Mouse (Mus musculus): ENCODE data around the gene Tcstv1. TPM values are rescaled to one million over a fixed set of nuclear protein-coding genes. Genes with fewer than 3 reads are reported as not detected.
"Not testable (repeated sequence)": the region's sequence is repeated elsewhere in the genome, so short reads cannot be mapped to it uniquely, and the experiment has no call there.

Tcstv1 gene
- polyA plus RNA-seq (2016; fragmentation: Nextera tagmentation; extraction: Ambion mirVana): not detected in 2 replicates

- H3K9me3 ChIP-seq; H3K36me3 ChIP-seq (replicated peaks); H3K4me1 ChIP-seq; DNase-seq (ENCODE audit: low spot score); H3K27me3 ChIP-seq (replicated peaks; ENCODE audit: low read depth, poor library complexity, severe bottlenecking); H3K4me3 ChIP-seq; H3K27ac ChIP-seq (replicated peaks): not testable (repeated sequence)
- 88% methylated on average over 3 of the region's 3 CpGs for WGBS
These were observed at the start of gene Tcstv1 for GRCm38 (mm10) chr13:119894685-119895084. Gene Tcstv1, minus strand, starts transcription at chr13:119894785.

GRCm38 (mm10) chr13:119929172-119929571 lies 34.6 kb upstream of the Tcstv1 start, which contains the start of gene Gm21761:
Gene Gm21761, minus strand, starts transcription at chr13:119929272.
- H3K36me3 ChIP-seq (replicated peaks); H3K9me3 ChIP-seq; H3K27me3 ChIP-seq (replicated peaks; ENCODE audit: low read depth, poor library complexity, severe bottlenecking); DNase-seq (ENCODE audit: low spot score); H3K4me3 ChIP-seq; H3K27ac ChIP-seq (replicated peaks); H3K4me1 ChIP-seq: not testable (repeated sequence)
- 88% methylated on average over 2 of the region's 5 CpGs for WGBS

GRCm38 (mm10) chr13:119924597-119925340 lies 30.2 kb upstream of the Tcstv1 start:
- not testable (repeated sequence) for DNase-seq (ENCODE audit: low spot score)

GRCm38 (mm10) chr13:119916966-119917722 lies 22.6 kb upstream of the Tcstv1 start:
- H3K4me1 ChIP-seq; H3K36me3 ChIP-seq (replicated peaks); H3K27ac ChIP-seq (replicated peaks); H3K9me3 ChIP-seq; DNase-seq (ENCODE audit: low spot score); H3K4me3 ChIP-seq; H3K27me3 ChIP-seq (replicated peaks; ENCODE audit: low read depth, poor library complexity, severe bottlenecking): not testable (repeated sequence)
- WGBS: 82% methylated on average over 4 of the region's 5 CpGs

More at GRCm38 (mm10) chr13:119924597-119925340, 30.2 kb upstream of the Tcstv1 start:
- 80% methylated on average over 3 of the region's 3 CpGs for WGBS
- not testable (repeated sequence) for H3K4me1 ChIP-seq; H3K36me3 ChIP-seq (replicated peaks); H3K9me3 ChIP-seq; H3K4me3 ChIP-seq; H3K27me3 ChIP-seq (replicated peaks; ENCODE audit: low read depth, poor library complexity, severe bottlenecking); H3K27ac ChIP-seq (replicated peaks)

GRCm38 (mm10) chr13:119916449-119916848 lies 21.9 kb upstream of the Tcstv1 start:
- DNase-seq (ENCODE audit: low spot score); H3K4me3 ChIP-seq; H3K36me3 ChIP-seq (replicated peaks); H3K27me3 ChIP-seq (replicated peaks; ENCODE audit: low read depth, poor library complexity, severe bottlenecking); H3K4me1 ChIP-seq; H3K27ac ChIP-seq (replicated peaks); H3K9me3 ChIP-seq: not testable (repeated sequence)
- WGBS: 66% methylated on average over 2 of the region's 2 CpGs

GRCm38 (mm10) chr13:119898549-119898948 lies 4.0 kb upstream of the Tcstv1 start:
- not testable (repeated sequence) for H3K4me3 ChIP-seq; H3K27me3 ChIP-seq (replicated peaks; ENCODE audit: low read depth, poor library complexity, severe bottlenecking); H3K9me3 ChIP-seq; H3K36me3 ChIP-seq (replicated peaks); H3K27ac ChIP-seq (replicated peaks); H3K4me1 ChIP-seq; DNase-seq (ENCODE audit: low spot score)
- 46% methylated on average over 5 of the region's 5 CpGs for WGBS

GRCm38 (mm10) chr13:119886896-119887295 lies 7.7 kb downstream of the Tcstv1 start:
- H3K9me3 ChIP-seq; H3K27ac ChIP-seq (replicated peaks); H3K27me3 ChIP-seq (replicated peaks; ENCODE audit: low read depth, poor library complexity, severe bottlenecking); H3K4me3 ChIP-seq; H3K36me3 ChIP-seq (replicated peaks); H3K4me1 ChIP-seq: not testable (repeated sequence)
- DNase-seq (ENCODE audit: low spot score): peak; percentile 14
- WGBS: 41% methylated on average over 4 of the region's 4 CpGs

GRCm38 (mm10) chr13:119864395-119864999 lies 30.1 kb downstream of the Tcstv1 start:
- H3K27ac ChIP-seq (replicated peaks); H3K9me3 ChIP-seq; H3K36me3 ChIP-seq (replicated peaks); H3K4me3 ChIP-seq; H3K4me1 ChIP-seq; H3K27me3 ChIP-seq (replicated peaks; ENCODE audit: low read depth, poor library complexity, severe bottlenecking); DNase-seq (ENCODE audit: low spot score): not testable (repeated sequence)
- 79% methylated on average over 6 of the region's 7 CpGs for WGBS

- not testable (repeated sequence) for H3K27me3 ChIP-seq (replicated peaks; ENCODE audit: low read depth, poor library complexity, severe bottlenecking); DNase-seq (ENCODE audit: low spot score); H3K9me3 ChIP-seq; H3K27ac ChIP-seq (replicated peaks); H3K36me3 ChIP-seq (replicated peaks); H3K4me1 ChIP-seq; H3K4me3 ChIP-seq
- no CpG with 5 or more reads among the region's 6 CpGs for WGBS
These were observed 32.2 kb downstream of the Tcstv1 start for GRCm38 (mm10) chr13:119862399-119862798.

Other genes with a start within 250 kb of the Tcstv1 start
- 245 and 273 TPM in 2 replicates for gene Hmgcs1, start 204.4 kb downstream of the Tcstv1 start, polyA plus RNA-seq (2016; fragmentation: Nextera tagmentation; extraction: Ambion mirVana)
- gene Nim1k, start 138.9 kb downstream of the Tcstv1 start, polyA plus RNA-seq (2016; fragmentation: Nextera tagmentation; extraction: Ambion mirVana): 1.2 and 1.7 TPM in 2 replicates
- gene Zfp131, start 103.9 kb downstream of the Tcstv1 start, polyA plus RNA-seq (2016; fragmentation: Nextera tagmentation; extraction: Ambion mirVana): 40.8 and 45.1 TPM in 2 replicates
- not detected in 2 replicates for gene AF067063, start 64.6 kb downstream of the Tcstv1 start, polyA plus RNA-seq (2016; fragmentation: Nextera tagmentation; extraction: Ambion mirVana)
- gene D13Ertd608e, start 58.8 kb downstream of the Tcstv1 start, polyA plus RNA-seq (2016; fragmentation: Nextera tagmentation; extraction: Ambion mirVana): not detected in 2 replicates
- gene Gm21761, start 34.5 kb upstream of the Tcstv1 start, polyA plus RNA-seq (2016; fragmentation: Nextera tagmentation; extraction: Ambion mirVana): not detected in 2 replicates
- not detected in 2 replicates for gene B020031M17Rik, start 56.0 kb upstream of the Tcstv1 start, polyA plus RNA-seq (2016; fragmentation: Nextera tagmentation; extraction: Ambion mirVana)
- not detected in 2 replicates for gene Gm36079, start 132.2 kb upstream of the Tcstv1 start, polyA plus RNA-seq (2016; fragmentation: Nextera tagmentation; extraction: Ambion mirVana)
- not detected in 2 replicates for gene Gm21188, start 157.4 kb upstream of the Tcstv1 start, polyA plus RNA-seq (2016; fragmentation: Nextera tagmentation; extraction: Ambion mirVana)
- gene Gm20767, start 245.5 kb upstream of the Tcstv1 start, polyA plus RNA-seq (2016; fragmentation: Nextera tagmentation; extraction: Ambion mirVana): not detected in 2 replicates

Data from embryonic facial prominence, embryonic 10.5 days (tissue).